ENCODE assay signal across 19 mouse cellular contexts in the genomic region with DNA sequence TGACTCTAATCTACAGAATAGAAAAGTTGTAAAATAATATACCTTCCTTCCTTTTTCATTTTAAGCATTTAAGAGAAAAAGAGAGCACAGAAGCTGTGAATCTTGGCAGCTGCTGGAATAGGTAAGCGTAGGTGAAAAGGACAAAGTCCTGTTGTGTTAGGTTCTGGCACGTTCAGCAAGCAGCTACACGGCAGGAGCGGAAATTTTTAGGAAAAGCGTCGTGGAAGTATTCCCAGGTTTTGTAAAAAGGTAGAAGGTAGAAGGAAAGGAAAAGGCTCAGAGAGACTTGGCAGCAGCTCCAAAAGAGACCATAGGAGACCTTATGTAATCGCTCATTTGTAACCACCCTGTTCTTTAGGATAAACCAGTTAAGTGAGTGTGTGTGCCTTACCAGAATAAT. TPM values are rescaled to one million over a fixed set of nuclear protein-coding genes. Genes with fewer than 3 reads are reported as not detected.
A peak's percentile ranks its signal among the peaks of the same experiment; 100 is the strongest.
DNase-seq lines count a peak whose midpoint lies in the region; ATAC-seq and TF ChIP-seq lines count a peak whose summit lies in the region.
"Had no signal": no experiment of that assay in that cellular context is flagged by ENCODE, and none has a peak within 500 bp of the region (broad histone marks: within the 10 kb centered on the region; RNA-seq: fewer than 3 reads in every experiment).

No protein-coding gene starts in this region.

- H3K4me1 ChIP-seq in kidney, embryonic 14.5 days (ENCODE audit: control insufficient read depth, insufficient read depth, low read length): no peaks in the 10 kb centered on the region
- no peaks in the 10 kb centered on the region for H3K4me1 ChIP-seq in liver, postnatal 0 days (ENCODE audit: insufficient read depth)
- H3K4me1 ChIP-seq in liver, embryonic 12.5 days: no peaks in the 10 kb centered on the region
- no peaks in the 10 kb centered on the region for H3K4me1 ChIP-seq in embryonic facial prominence, embryonic 10.5 days
- H3K4me1 ChIP-seq: embryonic facial prominence, embryonic 13.5 days; forebrain, embryonic 12.5 days; heart, embryonic 13.5 days; hindbrain, embryonic 15.5 days had no signal

- no peak for ATAC-seq in kidney, embryonic 14.5 days (ENCODE audit: low FRiP score, low TSS enrichment)
- no peak for ATAC-seq in liver, postnatal 0 days
- no peak for ATAC-seq in liver, embryonic 12.5 days
- ATAC-seq: forebrain, embryonic 16.5 days; intestine, embryonic 16.5 days had no signal

- no peak for TF ChIP-seq CTCF in liver, postnatal 0 days (IDR thresholded peaks at IDR 0.05; ENCODE audit: low read depth)

- WGBS in kidney, embryonic 14.5 days: 96% methylated on average over 7 of the region's 7 CpGs
- WGBS in liver, postnatal 0 days (ENCODE audit: insufficient replicate concordance): 71% methylated on average over 7 of the region's 7 CpGs
- WGBS in liver, embryonic 12.5 days (ENCODE audit: insufficient replicate concordance): 85% methylated on average over 7 of the region's 7 CpGs
- WGBS in embryonic facial prominence, embryonic 10.5 days: 93% methylated on average over 7 of the region's 7 CpGs

- no peak overlapping the region for H3K27ac ChIP-seq in kidney, embryonic 14.5 days (ENCODE audit: low read depth, low read length)
- 0 out of 2 replicates have a peak overlapping the region, but pooled peaks have one; percentile 36 for H3K27ac ChIP-seq in liver, postnatal 0 days (ENCODE audit: low read depth)
- no peak overlapping the region for H3K27ac ChIP-seq in liver, embryonic 12.5 days
- no peak overlapping the region for H3K27ac ChIP-seq in embryonic facial prominence, embryonic 10.5 days (replicated peaks)
- H3K27ac ChIP-seq: embryonic facial prominence, embryonic 13.5 days; forebrain, embryonic 12.5 days; gastrocnemius, adult 2 months; heart, embryonic 13.5 days; hindbrain, embryonic 15.5 days had no signal

- no peaks in the 10 kb centered on the region for H3K27me3 ChIP-seq in kidney, embryonic 14.5 days (ENCODE audit: control insufficient read depth, insufficient read depth, low read length)
- no peaks in the 10 kb centered on the region for H3K27me3 ChIP-seq in liver, postnatal 0 days (ENCODE audit: insufficient read depth, low read length)
- H3K27me3 ChIP-seq in liver, embryonic 12.5 days (replicated peaks): no peaks in the 10 kb centered on the region
- no peaks in the 10 kb centered on the region for H3K27me3 ChIP-seq in embryonic facial prominence, embryonic 10.5 days (replicated peaks; ENCODE audit: low read depth, poor library complexity, severe bottlenecking)
- H3K27me3 ChIP-seq: embryonic facial prominence, embryonic 13.5 days; forebrain, embryonic 12.5 days; heart, embryonic 13.5 days; hindbrain, embryonic 15.5 days had no signal

- no peaks in the 10 kb centered on the region for H3K9me3 ChIP-seq in kidney, embryonic 14.5 days (ENCODE audit: control insufficient read depth, low read length)
- H3K9me3 ChIP-seq in liver, postnatal 0 days (ENCODE audit: low read length): no peaks in the 10 kb centered on the region
- H3K9me3 ChIP-seq in liver, embryonic 12.5 days (replicated peaks): no peaks in the 10 kb centered on the region
- no peaks in the 10 kb centered on the region for H3K9me3 ChIP-seq in embryonic facial prominence, embryonic 10.5 days
- H3K9me3 ChIP-seq: embryonic facial prominence, embryonic 13.5 days; forebrain, embryonic 12.5 days; heart, embryonic 13.5 days; hindbrain, embryonic 15.5 days had no signal

- H3K4me3 ChIP-seq in kidney, embryonic 14.5 days (ENCODE audit: low read length): no peak overlapping the region
- no peak overlapping the region for H3K4me3 ChIP-seq in liver, postnatal 0 days (ENCODE audit: low read depth, low read length)
- no peak overlapping the region for H3K4me3 ChIP-seq in liver, embryonic 12.5 days
- no peak overlapping the region for H3K4me3 ChIP-seq in embryonic facial prominence, embryonic 10.5 days
- H3K4me3 ChIP-seq: embryonic facial prominence, embryonic 13.5 days; forebrain, embryonic 12.5 days; gastrocnemius, adult 2 months; heart, embryonic 13.5 days; hindbrain, embryonic 15.5 days had no signal

- peaks cover 44% of the 10 kb centered on the region for H3K36me3 ChIP-seq in kidney, embryonic 14.5 days (ENCODE audit: control insufficient read depth, insufficient read depth, low read length)
- peaks cover 17% of the 10 kb centered on the region for H3K36me3 ChIP-seq in liver, postnatal 0 days (replicated peaks; ENCODE audit: insufficient read depth, low read length)
- peaks cover 35% of the 10 kb centered on the region for H3K36me3 ChIP-seq in liver, embryonic 12.5 days
- H3K36me3 ChIP-seq in embryonic facial prominence, embryonic 10.5 days (replicated peaks): peaks cover 61% of the 10 kb centered on the region

- TF ChIP-seq EP300 in liver, postnatal 0 days (IDR thresholded peaks at IDR 0.05; ENCODE audit: low read depth): no peak

- H3K4me2 ChIP-seq in kidney, embryonic 14.5 days (replicated peaks; ENCODE audit: low read depth, low read length): no peak overlapping the region
- H3K4me2 ChIP-seq in liver, postnatal 0 days (ENCODE audit: low read depth, low read length): peak overlapping the region; percentile 42; the same call in 1 of the 2 replicates
- no peak overlapping the region for H3K4me2 ChIP-seq in liver, embryonic 12.5 days
- H3K4me2 ChIP-seq: embryonic facial prominence, embryonic 13.5 days; forebrain, embryonic 12.5 days; heart, embryonic 13.5 days; hindbrain, embryonic 15.5 days had no signal

- H3K9ac ChIP-seq in kidney, embryonic 14.5 days (ENCODE audit: low read depth, low read length): no peak overlapping the region
- no peak overlapping the region for H3K9ac ChIP-seq in liver, postnatal 0 days (replicated peaks)
- H3K9ac ChIP-seq in liver, embryonic 12.5 days: no peak overlapping the region
- H3K9ac ChIP-seq: embryonic facial prominence, embryonic 13.5 days; forebrain, embryonic 12.5 days; heart, embryonic 13.5 days; hindbrain, embryonic 15.5 days had no signal

- peak; percentile 32 for DNase-seq in cerebellum, adult 9-10 months
- DNase-seq in cerebellum, postnatal 10 days: no peak
- DNase-seq in kidney, adult 9 months: peak; percentile 24
- DNase-seq in liver, postnatal 0 days: no peak
- no peak for DNase-seq in embryonic facial prominence, embryonic 10.5 days (ENCODE audit: low spot score)
- DNase-seq: adrenal gland, adult 2 months; adrenal gland, postnatal 25 days; cerebellum, postnatal 25 days; gastrocnemius, adult 2 months; gastrocnemius, postnatal 25 days; heart, postnatal 36 days had no signal

RNA-seq across cellular contexts. Expression of a gene that starts 23.1 kb away (rescaled TPM):
- polyA plus RNA-seq in kidney, embryonic 14.5 days (2014; fragmentation: Nextera tagmentation; extraction: Ambion mirVana): 40.1 and 43.2 TPM in 2 replicates
- 47.2 and 58.2 TPM in 2 replicates for polyA plus RNA-seq in liver, postnatal 0 days (2015; fragmentation: Nextera tagmentation; extraction: Ambion mirVana)
- polyA plus RNA-seq in liver, embryonic 12.5 days (2016; fragmentation: Nextera tagmentation; extraction: Ambion mirVana): 27.6 and 29.3 TPM in 2 replicates
- polyA plus RNA-seq in embryonic facial prominence, embryonic 10.5 days (2016; fragmentation: Nextera tagmentation; extraction: Ambion mirVana): 26.7 and 26.8 TPM in 2 replicates

RNA-seq across cellular contexts. Expression of a gene that starts 23.3 kb away (rescaled TPM):
- 10.7 and 12.5 TPM in 2 replicates for polyA plus RNA-seq in kidney, embryonic 14.5 days (2014; fragmentation: Nextera tagmentation; extraction: Ambion mirVana)
- 3.7 and 3.9 TPM in 2 replicates for polyA plus RNA-seq in liver, postnatal 0 days (2015; fragmentation: Nextera tagmentation; extraction: Ambion mirVana)
- polyA plus RNA-seq in liver, embryonic 12.5 days (2016; fragmentation: Nextera tagmentation; extraction: Ambion mirVana): 7.1 and 9.3 TPM in 2 replicates
- 11.0 and 15.1 TPM in 2 replicates for polyA plus RNA-seq in embryonic facial prominence, embryonic 10.5 days (2016; fragmentation: Nextera tagmentation; extraction: Ambion mirVana)
- polyA plus RNA-seq: adrenal gland, adult 2 months had no signal

RNA-seq across cellular contexts. Expression of a gene that starts 43.9 kb away (rescaled TPM):
- polyA plus RNA-seq in kidney, embryonic 14.5 days (2014; fragmentation: Nextera tagmentation; extraction: Ambion mirVana): 88.3 and 103 TPM in 2 replicates
- polyA plus RNA-seq in liver, postnatal 0 days (2015; fragmentation: Nextera tagmentation; extraction: Ambion mirVana): 21.7 and 22.8 TPM in 2 replicates
- 56.3 and 60.4 TPM in 2 replicates for polyA plus RNA-seq in liver, embryonic 12.5 days (2016; fragmentation: Nextera tagmentation; extraction: Ambion mirVana)
- 182 and 183 TPM in 2 replicates for polyA plus RNA-seq in embryonic facial prominence, embryonic 10.5 days (2016; fragmentation: Nextera tagmentation; extraction: Ambion mirVana)

Comparison
In these comparisons a context has a peak if more than half of its experiments do, and no peak if none do; other contexts are left out.
1. DNase-seq: peak in cerebellum, adult 9-10 months (single experiment) and kidney, adult 9 months (single experiment); none in cerebellum, postnatal 10 days (0 of 2), liver, postnatal 0 days (single experiment) and embryonic facial prominence, embryonic 10.5 days (single experiment).